Mouse (Mus musculus): Measurements from ENCODE around the gene Bach1. TPM values are rescaled to one million over a fixed set of nuclear protein-coding genes. Genes with fewer than 3 reads are reported as not detected.

Bach1 gene
- polyA plus RNA-seq, 1 experiment from 2014 or later = 18.6 TPM

DNA sequence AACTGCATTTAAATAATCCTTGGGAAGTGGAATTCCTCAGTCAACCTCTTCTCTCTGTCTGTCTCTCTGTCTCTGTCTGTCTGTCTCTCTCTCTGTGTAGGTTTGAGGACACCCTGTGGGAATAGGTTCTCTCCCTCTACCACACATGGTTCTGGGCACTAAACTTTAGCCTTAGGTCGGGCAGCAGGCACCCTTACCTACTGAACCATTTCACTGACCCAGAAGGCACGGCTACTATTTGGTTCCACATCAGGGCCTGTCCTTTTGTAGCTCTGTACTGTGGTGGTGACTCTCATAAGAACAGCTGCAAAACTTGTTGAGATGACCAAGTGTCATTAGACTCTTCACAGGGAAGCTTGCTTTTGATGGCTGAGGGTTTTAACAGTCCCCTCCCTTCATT, 3.1 kb downstream of the Bach1 start:
- Histone ChIP-seq H3K9ac (no peak overlapping the region), H3K27ac (no peak overlapping the region), H3K36me3 (no peaks in the 10 kb centered on the region), H3K4me3 (no peak overlapping the region), H3K4me1 (peaks cover 41% of the 10 kb centered on the region), H3K27me3 (no peaks in the 10 kb centered on the region), H3K9me3 (no peaks in the 10 kb centered on the region), H3K4me2 (replicated peaks) (no peak overlapping the region)
- ATAC-seq (ENCODE audit: low FRiP score, low read depth) = no peak
- 86% methylated on average over 2 of the region's 2 CpGs for WGBS

DNA sequence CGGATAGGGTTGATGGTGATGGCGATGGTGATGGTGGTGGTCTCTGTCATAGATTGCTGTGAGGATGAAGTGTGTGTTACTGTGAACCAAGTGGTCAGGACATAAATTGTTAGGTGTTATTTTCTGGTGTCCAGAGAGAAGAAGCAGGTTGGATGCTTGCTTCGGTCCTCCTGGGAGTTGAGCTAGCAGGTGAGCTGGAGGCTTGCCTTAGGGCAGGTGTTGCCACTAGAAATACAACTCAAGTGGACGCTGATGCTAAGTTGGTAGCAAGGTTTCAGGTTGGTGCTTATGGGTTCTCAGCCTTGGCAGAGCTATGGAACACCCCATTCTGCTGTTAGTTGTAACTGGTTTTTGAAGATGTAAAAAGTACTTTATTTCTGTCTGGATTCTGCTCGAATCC, 4.1 kb downstream of the Bach1 start:
- WGBS = 84% methylated on average over 5 of the region's 5 CpGs

DNA sequence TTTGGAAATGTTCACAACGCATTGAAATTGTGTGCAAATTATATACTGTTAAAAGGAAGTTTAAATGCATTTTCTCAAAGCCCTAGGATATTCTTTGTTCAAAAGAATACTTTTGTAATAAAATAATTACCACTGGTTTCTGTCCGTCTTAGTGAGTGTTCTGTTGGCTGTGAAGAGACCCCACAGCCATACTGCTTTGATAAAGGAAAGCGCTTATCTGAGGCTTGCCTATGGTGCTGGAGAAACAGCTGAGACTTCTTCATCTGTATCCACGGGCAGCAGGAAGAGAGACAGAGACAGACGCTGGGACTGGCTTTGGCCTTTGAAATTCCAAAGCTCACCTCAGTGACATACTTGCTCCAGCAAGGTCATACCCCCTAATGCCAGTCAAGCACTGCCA, 5.5 kb downstream of the Bach1 start:
- no peak overlapping the region for H3K9ac ChIP-seq

More for the DNA sequence above, 4.1 kb downstream of the Bach1 start:
- no peak overlapping the region for H3K27ac ChIP-seq
- peaks cover 44% of the 10 kb centered on the region for H3K4me1 ChIP-seq
- no peak overlapping the region for H3K4me2 ChIP-seq (replicated peaks)
- H3K9ac ChIP-seq = no peak overlapping the region
- H3K36me3 ChIP-seq = no peaks in the 10 kb centered on the region
- ATAC-seq (ENCODE audit: low FRiP score, low read depth) = no peak
- no peaks in the 10 kb centered on the region for H3K9me3 ChIP-seq
- H3K4me3 ChIP-seq = no peak overlapping the region
- no peaks in the 10 kb centered on the region for H3K27me3 ChIP-seq

DNA sequence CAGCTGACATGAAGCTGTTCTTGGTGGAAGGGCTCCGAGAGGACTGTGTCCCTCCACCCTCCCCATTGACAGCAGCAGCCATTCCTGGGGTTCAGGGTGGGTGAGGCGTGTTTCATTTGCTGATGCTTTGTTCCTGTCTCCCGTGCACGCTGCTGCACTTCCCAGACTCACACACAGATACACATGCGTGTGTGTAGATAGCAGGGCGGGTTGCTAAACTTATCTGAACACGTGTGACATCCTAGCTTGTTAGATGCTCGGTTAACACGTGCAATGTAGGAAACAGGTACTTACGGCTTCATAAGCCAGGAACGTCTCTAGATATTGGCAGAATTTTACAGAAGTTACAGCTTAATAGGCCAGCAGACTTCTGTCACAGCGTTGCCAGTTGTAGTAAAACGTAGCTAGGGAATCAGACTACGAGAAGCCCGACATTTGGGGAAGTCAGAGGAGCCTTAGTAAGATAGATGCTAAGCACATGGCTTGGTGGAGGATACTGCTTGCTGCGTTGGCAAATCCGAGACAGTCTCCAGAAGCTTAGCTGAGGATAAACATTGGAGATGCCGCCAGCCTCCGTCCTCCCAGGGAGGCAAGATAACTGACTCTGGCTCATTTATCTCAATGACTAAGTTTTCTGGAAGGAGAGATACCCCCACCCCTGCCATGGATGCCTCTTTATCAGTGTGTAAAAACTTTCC, 7.3 kb downstream of the Bach1 start:
- no peak overlapping the region for H3K4me3 ChIP-seq
- no peak for ATAC-seq (ENCODE audit: low FRiP score, low read depth)
- no peak overlapping the region for H3K4me2 ChIP-seq (replicated peaks)

More for the DNA sequence above, 5.5 kb downstream of the Bach1 start:
- ATAC-seq (ENCODE audit: low FRiP score, low read depth) = no peak
- H3K4me2 ChIP-seq (replicated peaks) = no peak overlapping the region
- no peak overlapping the region for H3K27ac ChIP-seq
- H3K36me3 ChIP-seq = no peaks in the 10 kb centered on the region
- H3K4me1 ChIP-seq = peaks cover 49% of the 10 kb centered on the region
- no peaks in the 10 kb centered on the region for H3K27me3 ChIP-seq
- H3K9me3 ChIP-seq = no peaks in the 10 kb centered on the region
- no peak overlapping the region for H3K4me3 ChIP-seq
- 60% methylated on average over 5 of the region's 5 CpGs for WGBS

DNA sequence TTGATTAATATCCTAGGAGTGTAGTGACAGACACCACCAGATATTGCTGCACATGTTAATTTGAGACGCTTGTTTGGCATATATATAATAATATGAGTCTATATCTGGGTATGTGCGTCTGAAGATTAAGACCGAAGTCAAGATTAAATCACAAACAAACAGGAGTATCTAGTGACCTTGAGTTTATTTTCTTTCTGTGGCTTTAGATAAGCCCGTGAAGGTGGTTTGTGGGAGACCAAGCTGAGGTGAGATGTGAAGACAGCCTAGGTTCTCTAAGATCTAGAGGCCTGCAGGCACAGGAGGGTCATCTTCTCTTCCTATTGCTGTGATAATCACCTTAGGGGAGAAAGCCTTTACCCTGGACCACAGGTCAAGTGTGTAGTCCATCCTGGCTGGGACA, 8.6 kb downstream of the Bach1 start:
- peaks cover 44% of the 10 kb centered on the region for H3K4me1 ChIP-seq
- 94% methylated on average over 4 of the region's 4 CpGs for WGBS
- H3K27me3 ChIP-seq = no peaks in the 10 kb centered on the region
- no peak for ATAC-seq (ENCODE audit: low FRiP score, low read depth)
- no peak overlapping the region for H3K9ac ChIP-seq
- H3K9me3 ChIP-seq = no peaks in the 10 kb centered on the region
- H3K27ac ChIP-seq = no peak overlapping the region
- no peak overlapping the region for H3K4me3 ChIP-seq
- H3K36me3 ChIP-seq = no peaks in the 10 kb centered on the region
- H3K4me2 ChIP-seq (replicated peaks) = no peak overlapping the region

More for the DNA sequence above, 7.3 kb downstream of the Bach1 start:
- no peaks in the 10 kb centered on the region for H3K36me3 ChIP-seq
- H3K9ac ChIP-seq = no peak overlapping the region
- 60% methylated on average over 19 of the region's 19 CpGs for WGBS
- no peaks in the 10 kb centered on the region for H3K9me3 ChIP-seq
- no peaks in the 10 kb centered on the region for H3K27me3 ChIP-seq
- H3K4me1 ChIP-seq = peaks cover 40% of the 10 kb centered on the region
- H3K27ac ChIP-seq = no peak overlapping the region

DNA sequence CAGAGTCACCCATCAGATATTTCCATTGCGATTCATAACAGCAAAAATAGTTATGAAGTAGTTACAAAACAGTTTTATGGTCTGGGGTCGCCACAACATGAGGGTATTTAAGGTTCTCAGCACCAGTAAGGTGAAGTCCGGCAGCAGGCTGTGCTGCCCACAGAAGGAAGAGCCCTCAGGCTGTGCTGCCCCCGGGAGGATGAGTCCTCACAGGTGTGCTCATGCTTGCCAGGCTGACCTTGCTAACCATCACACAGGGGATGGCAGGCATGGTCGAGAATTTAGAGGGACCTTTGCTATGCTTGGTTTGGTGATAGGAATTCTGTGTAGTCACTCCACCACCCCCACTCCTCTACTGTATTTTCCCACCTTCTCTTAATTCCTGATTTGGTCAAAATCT, 9.8 kb downstream of the Bach1 start:
- H3K9ac ChIP-seq = no peak overlapping the region
- 68% methylated on average over 5 of the region's 5 CpGs for WGBS
- H3K27ac ChIP-seq = no peak overlapping the region
- no peak overlapping the region for H3K4me3 ChIP-seq
- H3K9me3 ChIP-seq = no peaks in the 10 kb centered on the region
- no peaks in the 10 kb centered on the region for H3K27me3 ChIP-seq
- H3K4me2 ChIP-seq (replicated peaks) = no peak overlapping the region
- peaks cover 44% of the 10 kb centered on the region for H3K4me1 ChIP-seq
- ATAC-seq (ENCODE audit: low FRiP score, low read depth) = no peak
- no peaks in the 10 kb centered on the region for H3K36me3 ChIP-seq

DNA sequence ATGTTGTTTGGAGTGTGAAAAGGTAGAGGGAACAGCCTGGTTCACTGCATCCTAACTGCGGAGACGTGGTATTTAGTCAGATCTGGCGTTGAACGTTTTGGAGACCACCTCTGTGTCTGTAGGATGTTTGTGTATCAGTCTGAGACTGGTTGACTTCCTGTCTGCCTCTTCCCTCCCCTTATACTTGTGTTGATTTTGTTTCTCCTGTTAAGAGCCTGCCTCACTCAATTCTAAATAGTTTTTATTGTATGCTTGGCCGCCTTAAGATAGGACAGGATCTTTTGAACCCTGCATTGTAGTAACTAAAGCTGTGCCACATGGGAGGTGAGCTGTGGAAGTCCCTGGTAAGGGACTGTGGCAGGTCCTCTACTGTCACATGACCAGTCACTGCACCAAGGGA, 10.4 kb downstream of the Bach1 start:
- no peak overlapping the region for H3K4me3 ChIP-seq
- H3K9ac ChIP-seq = no peak overlapping the region
- WGBS = 67% methylated on average over 5 of the region's 5 CpGs
- H3K4me2 ChIP-seq (replicated peaks) = no peak overlapping the region
- no peak overlapping the region for H3K27ac ChIP-seq
- no peaks in the 10 kb centered on the region for H3K27me3 ChIP-seq
- no peaks in the 10 kb centered on the region for H3K9me3 ChIP-seq
- H3K36me3 ChIP-seq = no peaks in the 10 kb centered on the region
- H3K4me1 ChIP-seq = peaks cover 46% of the 10 kb centered on the region
- ATAC-seq (ENCODE audit: low FRiP score, low read depth) = no peak

DNA sequence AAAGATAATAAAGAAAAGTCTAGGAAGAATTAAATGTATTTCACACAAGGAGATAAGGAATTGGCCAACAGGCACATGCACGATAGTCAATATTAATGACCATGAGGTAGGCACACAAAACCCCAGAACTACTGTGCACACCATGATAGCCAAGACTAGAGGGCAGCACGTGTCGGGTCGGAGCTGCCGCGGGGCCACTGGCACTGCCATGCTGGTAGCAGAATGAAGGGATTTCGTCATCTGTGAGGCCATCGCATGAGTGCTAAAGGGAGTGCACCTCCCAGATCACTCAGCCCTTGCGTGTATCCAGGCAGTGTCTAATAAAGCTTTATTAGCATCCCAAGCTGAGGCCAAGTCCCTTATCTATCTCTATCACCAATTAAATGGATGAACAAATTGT, 11.2 kb downstream of the Bach1 start:
- no peaks in the 10 kb centered on the region for H3K27me3 ChIP-seq
- ATAC-seq (ENCODE audit: low FRiP score, low read depth) = no peak
- H3K4me3 ChIP-seq = no peak overlapping the region
- H3K27ac ChIP-seq = no peak overlapping the region
- H3K4me1 ChIP-seq = peaks cover 44% of the 10 kb centered on the region
- no peaks in the 10 kb centered on the region for H3K9me3 ChIP-seq
- H3K4me2 ChIP-seq (replicated peaks) = no peak overlapping the region
- no peak overlapping the region for H3K9ac ChIP-seq
- H3K36me3 ChIP-seq = no peaks in the 10 kb centered on the region
- 95% methylated on average over 9 of the region's 9 CpGs for WGBS

DNA sequence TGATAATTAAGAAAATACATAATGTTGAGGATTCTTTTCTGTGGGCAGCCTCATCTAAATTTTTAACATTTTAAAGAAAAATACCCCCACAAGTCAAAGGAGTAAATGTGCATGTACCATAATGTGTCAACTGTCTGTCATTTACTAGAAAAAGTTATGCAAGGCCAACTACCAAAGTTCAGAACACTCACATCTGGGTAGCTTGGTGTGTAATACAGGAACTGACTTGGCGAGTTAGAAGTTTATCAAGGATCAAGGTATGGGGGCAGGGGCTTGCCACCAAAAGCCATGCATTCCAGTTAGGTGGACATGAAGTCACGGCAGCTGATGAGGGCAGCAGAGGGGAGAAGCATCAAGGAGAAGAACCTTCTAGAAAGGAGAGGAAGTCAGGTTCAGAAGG, 13.2 kb downstream of the Bach1 start:
- no peak overlapping the region for H3K4me2 ChIP-seq (replicated peaks)
- no peaks in the 10 kb centered on the region for H3K27me3 ChIP-seq
- H3K9ac ChIP-seq = no peak overlapping the region
- H3K9me3 ChIP-seq = no peaks in the 10 kb centered on the region
- H3K4me1 ChIP-seq = peaks cover 48% of the 10 kb centered on the region
- peaks cover 13% of the 10 kb centered on the region for H3K36me3 ChIP-seq
- WGBS = 86% methylated on average over 2 of the region's 2 CpGs
- ATAC-seq (ENCODE audit: low FRiP score, low read depth) = no peak
- H3K4me3 ChIP-seq = no peak overlapping the region
- no peak overlapping the region for H3K27ac ChIP-seq

DNA sequence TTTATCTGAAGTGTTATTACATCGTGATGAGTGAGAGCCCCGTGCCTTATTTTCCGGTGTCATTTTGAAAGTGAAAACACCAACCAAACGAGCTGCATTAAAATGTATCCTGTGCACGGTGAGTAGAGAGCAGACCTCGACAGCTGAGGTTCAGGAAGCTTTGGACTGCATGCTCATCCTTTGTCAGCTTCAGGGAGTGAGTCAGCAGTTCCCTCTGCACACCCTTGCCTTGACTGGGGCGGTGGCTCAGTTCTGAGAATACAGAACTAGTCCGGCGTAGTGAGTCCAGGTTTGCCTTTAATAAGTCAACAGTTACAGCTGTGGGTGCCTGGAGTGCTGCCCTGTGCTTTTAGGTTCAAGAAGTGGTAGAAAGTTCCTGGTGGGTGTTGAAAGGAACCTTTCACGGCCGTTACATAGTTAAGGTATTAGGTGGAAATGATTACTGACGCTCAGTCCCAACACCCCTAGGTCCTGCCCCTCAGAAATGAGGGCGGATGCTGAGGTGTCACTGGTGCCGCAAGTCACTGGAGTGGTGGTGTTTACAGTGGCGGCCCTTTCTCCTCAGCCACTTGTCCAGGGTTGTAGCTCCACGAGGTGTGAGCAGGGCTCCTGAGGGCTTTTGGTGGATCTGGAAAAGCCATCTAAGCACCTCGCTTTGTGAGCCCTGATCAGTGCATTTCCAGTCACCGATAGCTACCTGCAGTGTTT, 14.4 kb downstream of the Bach1 start:
- Histone ChIP-seq H3K27me3 (no peaks in the 10 kb centered on the region), H3K4me1 (peaks cover 43% of the 10 kb centered on the region), H3K4me2 (replicated peaks) (no peak overlapping the region), H3K9me3 (no peaks in the 10 kb centered on the region), H3K9ac (no peak overlapping the region), H3K36me3 (peaks cover 15% of the 10 kb centered on the region), H3K27ac (no peak overlapping the region), H3K4me3 (no peak overlapping the region)
- WGBS = 60% methylated on average over 18 of the region's 18 CpGs
- peak; percentile 45 for ATAC-seq (ENCODE audit: low FRiP score, low read depth)

DNA sequence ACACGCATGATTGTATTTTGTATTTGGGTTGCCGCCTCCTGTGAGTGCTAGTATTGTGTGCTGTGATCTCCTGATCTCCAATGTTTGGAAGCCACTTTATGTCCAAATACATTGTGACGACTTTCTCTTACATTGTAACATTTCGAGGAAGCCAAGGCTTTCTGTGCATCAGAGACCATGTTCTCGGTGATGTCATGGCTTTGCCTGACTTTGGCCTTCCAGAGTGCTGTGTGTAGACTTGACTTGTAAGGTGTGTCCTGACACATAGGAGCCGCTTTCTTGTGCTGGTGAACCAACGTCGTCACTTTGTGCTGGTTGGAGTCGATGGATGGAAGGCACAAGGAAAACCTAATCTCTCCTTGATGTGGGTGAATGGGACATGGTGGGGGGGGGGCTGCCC, 15.8 kb downstream of the Bach1 start:
- Histone ChIP-seq H3K36me3 (peaks cover 22% of the 10 kb centered on the region), H3K4me2 (replicated peaks) (no peak overlapping the region), H3K27ac (no peak overlapping the region), H3K4me3 (no peak overlapping the region), H3K9me3 (no peaks in the 10 kb centered on the region), H3K27me3 (no peaks in the 10 kb centered on the region), H3K4me1 (peaks cover 34% of the 10 kb centered on the region), H3K9ac (no peak overlapping the region)
- 88% methylated on average over 9 of the region's 9 CpGs for WGBS
- no peak for ATAC-seq (ENCODE audit: low FRiP score, low read depth)

DNA sequence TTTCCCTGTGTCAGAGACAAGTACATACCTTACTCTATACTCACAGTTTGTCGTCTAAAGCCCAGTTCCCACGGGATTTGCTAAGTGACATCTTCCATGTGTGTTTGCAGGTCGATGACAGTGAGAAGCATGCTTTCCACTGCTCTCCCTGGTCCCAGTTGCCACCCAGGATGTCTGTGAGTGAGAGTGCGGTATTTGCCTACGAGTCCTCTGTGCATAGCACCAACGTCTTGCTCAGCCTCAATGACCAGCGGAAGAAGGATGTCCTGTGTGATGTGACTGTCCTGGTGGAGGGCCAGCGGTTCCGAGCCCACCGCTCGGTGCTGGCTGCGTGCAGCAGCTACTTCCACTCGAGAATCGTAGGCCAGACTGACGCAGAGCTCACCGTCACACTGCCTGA, 16.5 kb downstream of the Bach1 start:
- Histone ChIP-seq H3K9me3 (no peaks in the 10 kb centered on the region), H3K9ac (no peak overlapping the region), H3K36me3 (peaks cover 28% of the 10 kb centered on the region), H3K27me3 (no peaks in the 10 kb centered on the region), H3K27ac (no peak overlapping the region), H3K4me1 (peaks cover 34% of the 10 kb centered on the region), H3K4me2 (replicated peaks) (no peak overlapping the region), H3K4me3 (no peak overlapping the region)
- ATAC-seq (ENCODE audit: low FRiP score, low read depth) = no peak
- 89% methylated on average over 16 of the region's 16 CpGs for WGBS

DNA sequence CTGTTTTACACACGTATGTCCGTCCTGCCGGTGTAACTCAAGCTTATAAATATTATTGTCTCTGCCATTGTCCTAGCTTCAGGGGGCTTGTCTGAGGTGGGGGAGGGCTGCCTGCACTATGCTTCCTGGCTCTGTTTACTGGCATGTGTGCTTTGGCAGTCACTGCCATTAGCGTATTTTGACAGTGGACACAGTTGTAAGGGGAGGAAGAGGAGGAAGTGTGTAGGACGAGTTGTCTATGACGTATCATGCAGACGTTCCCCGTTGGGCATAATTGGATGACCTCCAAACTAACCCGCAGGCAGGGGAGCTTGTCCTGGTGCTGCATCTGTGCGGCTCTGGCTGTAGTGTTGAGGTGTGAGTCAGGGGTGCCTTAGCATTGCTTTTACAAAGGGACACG, 17.5 kb downstream of the Bach1 start:
- no peak for ATAC-seq (ENCODE audit: low FRiP score, low read depth)
- H3K27ac ChIP-seq = no peak overlapping the region
- H3K4me2 ChIP-seq (replicated peaks) = no peak overlapping the region
- no peaks in the 10 kb centered on the region for H3K27me3 ChIP-seq
- H3K36me3 ChIP-seq = peaks cover 34% of the 10 kb centered on the region
- H3K9ac ChIP-seq = no peak overlapping the region
- 61% methylated on average over 11 of the region's 11 CpGs for WGBS
- peaks cover 34% of the 10 kb centered on the region for H3K4me1 ChIP-seq
- H3K4me3 ChIP-seq = no peak overlapping the region
- no peaks in the 10 kb centered on the region for H3K9me3 ChIP-seq

All from limb, embryonic 13.5 days (tissue).